Mouse (Mus musculus) c-Kit-positive CD71-positive TER-119-negative erythroid progenitor cells, embryonic 14.5 days (primary cell): Measurements from ENCODE around the gene Top1.

Experiments
- DNase-seq: peaks from one replicate; pipeline ENCODE4 v3.0.0-alpha.2; 2013; ENCODE audit warnings: low read depth

Top1 gene

GRCm38 (mm10) chr2:160718811-160719210 is 73.1 kb downstream of the Top1 start:
- DNase-seq = no peak

GRCm38 (mm10) chr2:160722714-160723113 is 77.0 kb downstream of the Top1 start:
- DNase-seq = no peak

- DNase-seq = no peak
Measured at GRCm38 (mm10) chr2:160723613-160724375, 78.1 kb downstream of the Top1 start.

GRCm38 (mm10) chr2:160724536-160724935 is 78.8 kb downstream of the Top1 start:
- DNase-seq = no peak

GRCm38 (mm10) chr2:160725877-160726864 is 80.5 kb downstream of the Top1 start:
- DNase-seq = no peak

GRCm38 (mm10) chr2:160728972-160729371 is 83.3 kb downstream of the Top1 start:
- DNase-seq = no peak

GRCm38 (mm10) chr2:160729436-160729835 is 83.7 kb downstream of the Top1 start:
- DNase-seq = no peak

GRCm38 (mm10) chr2:160729851-160730796 is 84.4 kb downstream of the Top1 start:
- no peak for DNase-seq

- no peak for DNase-seq
Measured at GRCm38 (mm10) chr2:160730797-160731116, 85.1 kb downstream of the Top1 start.

GRCm38 (mm10) chr2:160731117-160731838 is 85.6 kb downstream of the Top1 start, which contains the start of gene Plcg1:
TSS of gene Plcg1 (plus strand) at chr2:160731300.
- peak; percentile 86 for DNase-seq

GRCm38 (mm10) chr2:160731839-160732261 is 86.2 kb downstream of the Top1 start:
- DNase-seq = no peak

GRCm38 (mm10) chr2:160732420-160732995 is 86.8 kb downstream of the Top1 start:
- no peak for DNase-seq

- DNase-seq = no peak
Measured at GRCm38 (mm10) chr2:160733131-160733531, 87.4 kb downstream of the Top1 start.

- no peak for DNase-seq
Measured at GRCm38 (mm10) chr2:160734331-160734730, 88.6 kb downstream of the Top1 start.

- DNase-seq = no peak
Measured at GRCm38 (mm10) chr2:160735706-160736310, 90.1 kb downstream of the Top1 start.

GRCm38 (mm10) chr2:160736466-160736865 is 90.8 kb downstream of the Top1 start:
- no peak for DNase-seq

- no peak for DNase-seq
Measured at GRCm38 (mm10) chr2:160738354-160738753, 92.7 kb downstream of the Top1 start.

- no peak for DNase-seq
Measured at GRCm38 (mm10) chr2:160739647-160740356, 94.1 kb downstream of the Top1 start.

- DNase-seq = no peak
Measured at GRCm38 (mm10) chr2:160740521-160741156, 95.0 kb downstream of the Top1 start.
